ENCODE assay signal across 10 mouse cellular contexts in genomic region chr11:54356676-54357075, GRCm38 (mm10). TPM values are rescaled to one million over a fixed set of nuclear protein-coding genes. Genes with fewer than 3 reads are reported as not detected.
DNase-seq lines count a peak whose midpoint lies in the region; ATAC-seq and TF ChIP-seq lines count a peak whose summit lies in the region.
"Had no signal": no experiment of that assay in that cellular context is flagged by ENCODE, and none has a peak within 500 bp of the region (broad histone marks: within the 10 kb centered on the region; RNA-seq: fewer than 3 reads in every experiment).

No protein-coding gene starts in this region.

- no peak overlapping the region for H3K27ac ChIP-seq in ES-E14 (ENCODE audit: insufficient read depth, low read depth, low read length, poor library complexity, severe bottlenecking)
- no peak overlapping the region for H3K27ac ChIP-seq in bone marrow macrophage, adult 2 months (ENCODE audit: insufficient read depth, low read depth, low read length)
- no peak overlapping the region for H3K27ac ChIP-seq in intestine, embryonic 16.5 days (ENCODE audit: low read length)
- H3K27ac ChIP-seq: embryonic facial prominence, embryonic 13.5 days; liver, embryonic 13.5 days had no signal

- H3K27me3 ChIP-seq in splenic B cell, adult 2 months (ENCODE audit: control insufficient read depth, insufficient read depth, low read length, poor library complexity, severe bottlenecking): no peaks in the 10 kb centered on the region
- H3K27me3 ChIP-seq in intestine, embryonic 16.5 days (replicated peaks; ENCODE audit: control insufficient read depth, insufficient read depth, low read length): no peaks in the 10 kb centered on the region
- H3K27me3 ChIP-seq: embryonic facial prominence, embryonic 13.5 days; liver, embryonic 13.5 days had no signal

- in situ Hi-C loops in ES-E14 (cut with MboI; ENCODE audit: low sequenced_read_pairs in 2 of 2, unreplicated experiment in 2 of 2): no loop called here

- no peaks in the 10 kb centered on the region for H3K9me3 ChIP-seq in ES-E14 (ENCODE audit: control insufficient read depth, insufficient read depth, low read depth, low read length)
- no peaks in the 10 kb centered on the region for H3K9me3 ChIP-seq in intestine, embryonic 16.5 days (ENCODE audit: control insufficient read depth, low read length)
- H3K9me3 ChIP-seq: liver, embryonic 13.5 days had no signal

- H3K4me2 ChIP-seq in intestine, embryonic 16.5 days (ENCODE audit: low read depth, low read length): no peak overlapping the region
- H3K4me2 ChIP-seq: embryonic facial prominence, embryonic 13.5 days; liver, embryonic 13.5 days had no signal

- H3K4me1 ChIP-seq in ES-E14 (ENCODE audit: control insufficient read depth in 2 of 2, insufficient read depth in 2 of 2, low read length in 2 of 2, poor library complexity in 1 of 2): peaks cover 0 to 10% of the 10 kb centered on the region in 2 experiments; a peak in 2 of 4 replicates
- H3K4me1 ChIP-seq in bone marrow macrophage, adult 2 months (ENCODE audit: control insufficient read depth, insufficient read depth, low read length): no peaks in the 10 kb centered on the region
- no peaks in the 10 kb centered on the region for H3K4me1 ChIP-seq in intestine, embryonic 16.5 days (ENCODE audit: control insufficient read depth, insufficient read depth, low read length)
- H3K4me1 ChIP-seq: embryonic facial prominence, embryonic 13.5 days; liver, embryonic 13.5 days had no signal

- no peak for ATAC-seq in intestine, embryonic 16.5 days

- no peak overlapping the region for H3K9ac ChIP-seq in ES-E14 (ENCODE audit: insufficient read depth, low read depth, low read length, poor library complexity, severe bottlenecking)
- no peak overlapping the region for H3K9ac ChIP-seq in intestine, embryonic 16.5 days (ENCODE audit: low read depth, low read length)
- H3K9ac ChIP-seq: embryonic facial prominence, embryonic 13.5 days; liver, embryonic 13.5 days had no signal

- H3K36me3 ChIP-seq in ES-E14 (ENCODE audit: control insufficient read depth, insufficient read depth, low read length, poor library complexity, severe bottlenecking): no peaks in the 10 kb centered on the region
- H3K36me3 ChIP-seq in splenic B cell, adult 2 months (ENCODE audit: control insufficient read depth, insufficient read depth, low read length, poor library complexity, severe bottlenecking): no peaks in the 10 kb centered on the region
- no peaks in the 10 kb centered on the region for H3K36me3 ChIP-seq in intestine, embryonic 16.5 days (ENCODE audit: control insufficient read depth, insufficient read depth, low read length)
- H3K36me3 ChIP-seq: embryonic facial prominence, embryonic 13.5 days; liver, embryonic 13.5 days had no signal

- no peak for TF ChIP-seq POLR2A in bone marrow macrophage, adult 2 months (IDR thresholded peaks at IDR 0.05; ENCODE audit: borderline replicate concordance, low read depth, low read length)

- no peak overlapping the region for H3K4me3 ChIP-seq in ES-E14 (ENCODE audit: insufficient read depth in 1 of 2, low read depth in 1 of 2, low read length in 2 of 2, poor library complexity in 1 of 2, severe bottlenecking in 1 of 2)
- no peak overlapping the region for H3K4me3 ChIP-seq in bone marrow macrophage, adult 2 months (ENCODE audit: insufficient read depth, low read length)
- no peak overlapping the region for H3K4me3 ChIP-seq in intestine, embryonic 16.5 days (ENCODE audit: low read length)
- H3K4me3 ChIP-seq: embryonic facial prominence, embryonic 13.5 days; liver, embryonic 13.5 days had no signal

- peak; percentile 49 for DNase-seq in kidney, adult 9 months
- DNase-seq in kidney, adult 11 months: no peak
- peak; percentile 62 for DNase-seq in ES-E14 (ENCODE audit: low read depth, low spot score)
- DNase-seq in splenic B cell, adult 2 months (ENCODE audit: low read depth, low spot score): peak; percentile 74
- no peak for DNase-seq in frontal cortex, postnatal 10 days (ENCODE audit: low spot score in 2 of 2)
- DNase-seq: liver, embryonic 13.5 days had no signal

- peak; percentile 33; the same call in 1 of the 2 replicates for TF ChIP-seq CTCF in bone marrow macrophage, adult 2 months (IDR thresholded peaks at IDR 0.05; ENCODE audit: low read depth, low read length)

- 59% methylated on average over 4 of the region's 4 CpGs for WGBS in intestine, embryonic 16.5 days

TF ChIP-seq in ES-E14, 5 proteins besides CTCF, POLR2A, EP300 and RAD21:
- no peak for TF ChIP-seq MAFK (IDR thresholded peaks at IDR 0.05; ENCODE audit: insufficient read depth, low read depth, low read length)
- TF ChIP-seq ZC3H11A (IDR thresholded peaks at IDR 0.05; ENCODE audit: borderline replicate concordance, low read depth, low read length): peak; percentile 20; the same call in 1 of the 2 replicates

RNA-seq across cellular contexts. Expression of gene Meikin, which starts 13.8 kb away (rescaled TPM):
- total RNA-seq in ES-E14 (2012; rRNA removed): not detected in 2 replicates
- not detected in 2 replicates for polyA plus RNA-seq in bone marrow macrophage, adult 2 months (2012; ENCODE audit: insufficient read depth, insufficient read length, missing spikeins)
- polyA plus RNA-seq in intestine, embryonic 16.5 days (2015; fragmentation: Nextera tagmentation; extraction: Ambion mirVana): not detected in 2 replicates
- total RNA-seq: heart, postnatal 10 days had no signal
- polyA plus RNA-seq: embryonic facial prominence, embryonic 13.5 days; liver, embryonic 13.5 days had no signal

RNA-seq across cellular contexts. Expression of gene Acsl6, which starts 53.1 kb away (rescaled TPM):
- total RNA-seq in ES-E14 (2012; rRNA removed): 3.7 and 5.3 TPM in 2 replicates
- polyA plus RNA-seq in bone marrow macrophage, adult 2 months (2012; ENCODE audit: insufficient read depth, insufficient read length, missing spikeins): not detected in 2 replicates
- polyA plus RNA-seq in intestine, embryonic 16.5 days (2015; fragmentation: Nextera tagmentation; extraction: Ambion mirVana): 1.5 TPM in 2 replicates

Comparison
In these comparisons a context has a peak if more than half of its experiments do, and no peak if none do; other contexts are left out.
1. DNase-seq: peak in kidney, adult 9 months (single experiment), ES-E14 (single experiment) and splenic B cell, adult 2 months (single experiment); none in kidney, adult 11 months (single experiment) and frontal cortex, postnatal 10 days (0 of 2).